Mouse (Mus musculus) right cerebral cortex, adult 18-20 months (tissue): ENCODE results near the gene Olfr782.
"Not testable (repeated sequence)": the region's sequence is repeated elsewhere in the genome, so short reads cannot be mapped to it uniquely, and the experiment has no call there.

Experiments used
- DNase-seq: peaks from one replicate; pipeline ENCODE4 v3.0.0; 2022; ENCODE audit warnings: mixed read lengths

Gene Olfr782

GRCm38 (mm10) chr10:129348550-129348949, at the start of gene Olfr782:
Gene Olfr782, plus strand, starts transcription at chr10:129348850.
- no peak for DNase-seq

GRCm38 (mm10) chr10:129312973-129313372, 35.7 kb upstream of the Olfr782 start:
- not testable (repeated sequence) for DNase-seq

GRCm38 (mm10) chr10:129313521-129313920, 35.1 kb upstream of the Olfr782 start:
- not testable (repeated sequence) for DNase-seq

DNA sequence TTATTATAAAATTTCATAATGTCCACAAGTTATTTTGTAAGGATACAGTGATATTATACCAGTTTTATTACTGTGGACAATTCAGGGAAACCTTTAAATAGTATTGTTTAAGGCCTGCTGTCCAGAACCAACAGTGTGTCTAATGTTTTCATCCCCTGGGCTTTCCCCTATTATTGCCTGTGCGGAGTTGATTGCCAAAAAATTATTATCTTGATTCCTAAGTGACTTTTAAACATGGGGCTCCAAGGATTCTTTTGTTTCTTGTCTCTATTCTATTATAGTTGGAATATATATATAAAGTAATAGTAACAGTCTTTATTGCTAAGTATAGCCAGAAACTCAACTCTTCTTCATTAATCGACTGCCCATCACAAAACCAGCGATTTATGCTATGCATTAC, 30.8 kb upstream of the Olfr782 start, which contains the start of gene Olfr780:
Gene Olfr780 (plus strand): TSS at position 301 of the 400 bp plus-strand sequence.
- no peak for DNase-seq

GRCm38 (mm10) chr10:129328554-129328953, 20.1 kb upstream of the Olfr782 start, which contains the start of gene Olfr781:
Gene Olfr781, plus strand, starts transcription at chr10:129328854.
- DNase-seq: no peak

DNA sequence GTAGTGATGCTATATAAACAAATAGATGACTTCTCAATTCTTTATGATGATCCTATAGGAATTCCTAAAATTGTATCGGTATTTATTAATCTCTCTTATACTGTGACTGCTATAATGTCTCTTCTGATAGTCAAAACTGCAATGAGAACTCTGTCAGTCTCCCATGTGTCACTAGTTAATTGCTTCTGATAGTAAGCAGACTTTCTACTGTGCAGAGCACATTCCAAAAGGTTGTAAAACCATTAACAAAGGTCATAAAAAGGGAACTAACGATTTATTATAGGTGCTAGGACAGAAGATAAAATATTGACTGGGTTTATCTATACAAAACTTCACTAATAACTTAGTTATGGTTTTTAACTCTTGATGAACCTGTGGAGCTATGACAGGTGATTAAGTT, 3.8 kb downstream of the Olfr782 start:
- not testable (repeated sequence) for DNase-seq

GRCm38 (mm10) chr10:129356496-129356895, 7.8 kb downstream of the Olfr782 start:
- DNase-seq: not testable (repeated sequence)

DNA sequence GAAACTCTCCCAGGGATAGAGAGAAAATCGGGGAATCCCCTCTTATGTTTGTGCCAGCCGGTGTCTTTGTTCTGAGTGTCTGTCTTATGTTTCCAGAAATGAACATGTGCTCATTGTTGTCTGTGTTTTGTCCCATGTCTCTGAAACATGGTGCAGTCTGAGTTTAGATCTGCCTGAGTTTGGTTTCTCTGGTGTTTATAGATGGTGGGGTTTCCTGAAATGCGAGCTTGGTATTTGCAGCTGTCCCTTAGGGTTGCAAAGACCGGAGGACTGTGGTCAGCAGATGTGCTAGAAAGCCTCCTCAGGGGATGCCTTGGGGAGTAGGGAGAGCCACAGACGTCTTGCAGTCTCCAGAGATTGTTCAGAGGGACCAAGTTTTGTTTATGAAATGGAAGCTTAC, 8.7 kb downstream of the Olfr782 start:
- no peak for DNase-seq

GRCm38 (mm10) chr10:129374051-129374450, 25.4 kb downstream of the Olfr782 start:
- not testable (repeated sequence) for DNase-seq

DNA sequence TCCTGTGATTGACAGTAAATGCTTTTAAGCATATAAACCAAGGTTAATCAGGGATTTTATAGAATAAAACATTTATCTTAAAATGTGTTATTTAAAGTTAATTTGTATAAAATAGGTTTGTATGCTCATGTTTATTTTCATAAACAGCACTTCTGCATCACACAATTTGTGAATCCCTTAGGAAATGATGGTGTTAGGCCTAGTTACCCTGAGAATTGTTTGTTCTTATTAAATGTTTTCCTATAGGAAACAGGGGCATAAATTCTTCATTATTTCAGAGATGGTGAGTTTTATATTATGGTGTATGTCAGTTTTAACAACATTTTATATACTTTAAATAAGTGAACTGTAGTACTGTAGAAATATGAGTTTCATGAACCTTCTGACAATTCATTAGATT, 35.1 kb downstream of the Olfr782 start, which contains the start of gene Olfr784:
Gene Olfr784 (plus strand): TSS at position 301 of the 400 bp plus-strand sequence.
- DNase-seq: no peak

DNA sequence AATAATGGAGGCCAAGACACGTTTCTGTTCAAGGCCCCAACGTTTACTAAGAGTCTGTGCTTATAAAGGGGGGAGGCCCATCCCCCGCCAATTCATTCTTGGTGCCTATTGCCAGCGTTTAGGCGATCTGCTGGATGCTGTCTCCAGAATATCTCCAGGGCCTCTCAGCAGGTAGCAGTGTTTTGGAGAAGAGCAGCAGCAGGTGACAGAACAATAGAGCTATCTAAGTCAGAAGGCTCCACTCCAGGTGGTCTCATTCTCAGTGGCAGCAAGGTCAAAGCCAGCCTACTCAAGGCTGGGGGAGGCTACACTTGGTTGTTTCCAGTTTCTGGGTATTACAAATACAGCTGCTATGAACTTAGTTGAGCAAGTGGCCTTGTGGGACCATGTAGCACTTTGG, 52.2 kb downstream of the Olfr782 start:
- no peak for DNase-seq
